Mouse (Mus musculus): ENCODE data around the gene Gas2l1.

Gas2l1 gene

DNA sequence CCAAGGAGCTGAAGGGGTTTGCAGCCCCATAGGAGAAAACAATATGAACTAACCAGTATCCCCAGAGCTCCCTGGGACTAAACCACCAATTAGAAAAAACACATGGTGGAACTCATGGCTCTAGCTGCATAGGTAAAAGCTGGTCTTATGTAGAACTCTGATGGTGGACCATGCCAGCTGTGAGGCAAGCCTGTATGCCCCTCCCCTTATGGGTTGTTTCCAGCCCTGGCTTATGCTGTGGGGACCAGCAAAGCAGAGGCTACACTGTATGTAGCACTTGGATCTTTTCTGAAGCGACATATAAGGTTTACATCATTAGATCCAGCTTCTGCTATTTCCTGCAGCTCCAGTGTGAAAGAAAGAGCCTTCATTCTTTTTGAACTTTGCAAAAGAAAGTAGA is 57.9 kb downstream of the Gas2l1 start:
- H3K4me1 ChIP-seq (replicated peaks; ENCODE audit: low read depth, low read length): peaks cover 39% of the 10 kb centered on the region
- H3K36me3 ChIP-seq (ENCODE audit: insufficient read depth, low read length): peaks cover 45% of the 10 kb centered on the region
- no peak overlapping the region for H3K4me3 ChIP-seq (replicated peaks; ENCODE audit: low read length)
- no peak for TF ChIP-seq POU5F1 (IDR thresholded peaks at IDR 0.05; ENCODE audit: borderline replicate concordance, low read length)
- no peak for TF ChIP-seq NANOG (IDR thresholded peaks at IDR 0.05; ENCODE audit: borderline replicate concordance, low read length)
- no peak for TF ChIP-seq CTCF (conservative IDR thresholded peaks at IDR 0.05; ENCODE audit: low read length)
- H3K9me3 ChIP-seq (ENCODE audit: low read length): no peaks in the 10 kb centered on the region
- no peaks in the 10 kb centered on the region for H3K27me3 ChIP-seq (ENCODE audit: insufficient read depth, low read length)

DNA sequence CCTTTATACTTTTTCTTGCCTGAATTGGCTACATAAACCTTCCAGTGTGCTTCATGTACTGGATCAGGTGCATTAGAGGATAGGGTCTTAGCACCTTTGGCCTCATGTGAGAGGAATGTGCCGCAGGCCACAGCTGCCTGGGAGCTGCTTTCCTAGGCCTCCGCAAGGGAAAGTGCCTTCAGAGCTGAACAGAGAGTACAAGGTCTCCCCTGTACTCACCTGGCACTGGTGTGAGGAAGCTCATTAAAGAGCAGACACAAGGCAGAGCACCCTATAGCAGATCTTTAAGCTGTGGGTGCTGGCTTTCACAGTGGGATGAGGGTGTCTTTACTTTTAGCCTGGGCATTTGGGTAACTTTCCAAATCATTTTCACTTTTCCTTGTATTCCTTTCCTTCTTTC is 59.6 kb downstream of the Gas2l1 start:
- no peak for TF ChIP-seq CTCF (conservative IDR thresholded peaks at IDR 0.05; ENCODE audit: low read length)
- no peak for TF ChIP-seq NANOG (IDR thresholded peaks at IDR 0.05; ENCODE audit: borderline replicate concordance, low read length)
- no peak for TF ChIP-seq POU5F1 (IDR thresholded peaks at IDR 0.05; ENCODE audit: borderline replicate concordance, low read length)
- Histone ChIP-seq H3K36me3 (ENCODE audit: insufficient read depth, low read length) (peaks cover 44% of the 10 kb centered on the region), H3K4me1 (replicated peaks; ENCODE audit: low read depth, low read length) (peaks cover 39% of the 10 kb centered on the region), H3K4me3 (replicated peaks; ENCODE audit: low read length) (no peak overlapping the region), H3K27me3 (ENCODE audit: insufficient read depth, low read length) (no peaks in the 10 kb centered on the region), H3K9me3 (ENCODE audit: low read length) (no peaks in the 10 kb centered on the region)
